Mouse (Mus musculus) midbrain, postnatal 0 days (tissue): ENCODE measurements around the gene St3gal3. TPM values are rescaled to one million over a fixed set of nuclear protein-coding genes. Genes with fewer than 3 reads are reported as not detected.

ENCODE experiments used
- ATAC-seq: fragments of 200-750 bp; cut with Nextera tagmentation; 2 replicates; pipeline ENCODE4 v1.8.0; 2017; ENCODE audit warnings: moderate number of reproducible peaks, mild to moderate bottlenecking, moderate TSS enrichment, moderate library complexity; ENCODE audit not compliant: low FRiP score
- DNase-seq: peaks from one replicate; pipeline ENCODE4 v3.0.0-alpha.2; 2015; ENCODE audit warnings: low spot score
- H3K27ac ChIP-seq: fragments of 300-500 bp; sonication (generic); 2 replicates; pipeline ENCODE4 v1.5.1; 2014; ENCODE audit warnings: low read depth, mild to moderate bottlenecking, low read length, mixed read lengths
- H3K27me3 ChIP-seq: fragments of 300-500 bp; sonication (generic); 2 replicates; pipeline ENCODE4 v1.6.1; 2014; ENCODE audit warnings: low read length, control low read depth, mixed read lengths; ENCODE audit not compliant: insufficient read depth
- H3K36me3 ChIP-seq: fragments of 300-500 bp; sonication (generic); 2 replicates; pipeline ENCODE4 v1.6.1; 2014; ENCODE audit warnings: low read length, control low read depth, mixed read lengths; ENCODE audit not compliant: insufficient read depth
- H3K4me1 ChIP-seq: fragments of 300-500 bp; sonication (generic); 2 replicates; pipeline ENCODE4 v1.6.1; 2014; ENCODE audit warnings: mild to moderate bottlenecking, control low read depth, antibody characterized with exemption, low read length, mixed read lengths; ENCODE audit not compliant: insufficient read depth
- H3K4me2 ChIP-seq: fragments of 300-500 bp; sonication (generic); 2 replicates; pipeline ENCODE4 v1.6.1; 2014; ENCODE audit warnings: low read depth, mild to moderate bottlenecking, low read length, mixed read lengths; ENCODE audit not compliant: poor library complexity, severe bottlenecking
- H3K4me3 ChIP-seq: fragments of 300-500 bp; sonication (generic); 2 replicates; pipeline ENCODE4 v1.5.1; 2014; ENCODE audit warnings: low read depth, mild to moderate bottlenecking, low read length, moderate library complexity
- H3K9ac ChIP-seq: fragments of 300-500 bp; sonication (generic); replicated peaks from 2 replicates; pipeline ENCODE4 v1.6.1; 2014; ENCODE audit warnings: mild to moderate bottlenecking, low read length, moderate library complexity, mixed read lengths; ENCODE audit not compliant: poor library complexity, severe bottlenecking
- H3K9me3 ChIP-seq: fragments of 300-500 bp; sonication (generic); 2 replicates; pipeline ENCODE4 v1.6.1; 2016; ENCODE audit warnings: low read length, control low read depth
- CTCF ChIP-seq: IDR thresholded peaks from 2 replicates; pipeline ENCODE4 v1.5.1; 2016; ENCODE audit warnings: antibody characterized with exemption, mild to moderate bottlenecking
- WGBS: fragments of 180-500 bp; shearing (Covaris S2); extraction: QIAGEN DNeasy Blood & Tissue Kit; methylation state at CpG from one replicate; pipeline ENCODE4 v1.1.7; 2014; 5-methylcytosine and 5-hydroxymethylcytosine counted together
- polyA plus RNA-seq: library from polyadenylated mRNA; unstranded; fragments of >200 nt; fragmentation: Nextera tagmentation; extraction: Ambion mirVana; gene quantifications from 2 replicates; pipeline ENCODE4 v1.2.1, GENCODE M21; 2015
- total RNA-seq: library from RNA; depleted of rRNA; stranded (reverse); fragments of >200 nt; gene quantifications from 2 replicates; pipeline ENCODE4 v1.2.3, GENCODE M21; 2014

The St3gal3 gene
- total and polyA plus RNA-seq, 2 experiments from 2014 or later: 10.7 to 46.3 TPM

DNA sequence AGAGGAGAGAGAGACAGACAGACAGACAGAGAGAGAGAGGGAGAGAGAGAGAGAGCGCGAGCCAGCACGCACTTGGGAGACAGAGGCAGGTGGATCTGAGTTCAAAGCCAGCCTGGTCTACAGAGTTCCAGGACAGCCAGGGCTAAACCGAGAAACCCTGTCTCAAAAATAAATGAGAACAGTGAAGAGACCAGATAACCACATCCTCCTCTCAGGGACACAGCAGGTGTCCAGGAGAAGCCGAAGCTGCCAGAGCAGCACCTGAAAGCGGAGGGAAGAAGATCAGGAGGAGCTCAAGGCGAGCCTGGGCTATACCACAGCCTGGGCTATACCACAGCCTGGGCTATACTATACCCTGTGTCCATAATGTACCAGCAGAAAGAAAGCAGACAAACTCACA, 16.1 kb upstream of the St3gal3 start:
- peaks cover 93% of the 10 kb centered on the region for H3K36me3 ChIP-seq
- TF ChIP-seq CTCF: no peak
- DNase-seq (no peak), ATAC-seq (no peak)
- H3K27ac ChIP-seq: no peak overlapping the region
- H3K9ac ChIP-seq: no peak overlapping the region
- 94% methylated on average over 7 of the region's 7 CpGs for WGBS
- H3K4me3 ChIP-seq: no peak overlapping the region
- H3K9me3 ChIP-seq: no peaks in the 10 kb centered on the region
- no peaks in the 10 kb centered on the region for H3K4me1 ChIP-seq
- no peaks in the 10 kb centered on the region for H3K27me3 ChIP-seq
- H3K4me2 ChIP-seq: no peak overlapping the region

DNA sequence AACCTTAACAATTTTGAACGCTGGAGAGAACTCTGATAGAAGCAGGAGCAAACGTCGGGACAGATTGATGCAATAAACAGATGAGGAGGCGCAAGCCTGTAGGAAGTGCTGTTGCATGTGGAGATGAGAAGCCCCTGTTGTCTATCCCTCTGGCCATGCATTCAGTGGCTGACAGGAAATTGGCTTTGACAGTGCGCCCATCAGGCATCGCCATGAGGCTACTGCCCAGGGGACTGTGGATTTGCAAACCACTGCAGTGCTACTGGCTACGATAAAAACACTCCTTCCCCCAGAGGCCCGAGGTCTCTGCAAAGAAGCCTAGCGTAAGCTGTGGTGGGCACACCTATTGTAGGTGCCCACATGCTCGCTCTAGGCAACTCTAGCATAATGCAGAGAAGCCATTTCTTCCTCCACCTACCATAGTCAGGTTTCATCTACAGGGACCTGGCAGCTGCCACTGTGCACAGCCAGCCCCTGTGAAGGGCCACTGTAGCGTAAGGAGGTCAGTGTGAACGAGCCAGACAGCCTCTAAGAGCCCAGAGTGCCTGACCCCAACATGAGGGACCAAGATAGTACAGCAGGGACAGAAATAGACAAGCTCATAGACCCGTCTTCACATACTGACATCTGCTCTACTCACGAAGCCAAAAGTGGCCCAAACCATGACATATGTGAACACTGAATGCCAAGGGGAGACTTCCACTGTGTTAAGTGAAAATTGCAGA, 15.4 kb upstream of the St3gal3 start:
- H3K9ac ChIP-seq: no peak overlapping the region
- H3K27ac ChIP-seq: no peak overlapping the region
- H3K27me3 ChIP-seq: no peaks in the 10 kb centered on the region
- no peaks in the 10 kb centered on the region for H3K4me1 ChIP-seq
- no peak overlapping the region for H3K4me2 ChIP-seq
- WGBS: 84% methylated on average over 14 of the region's 14 CpGs
- no peaks in the 10 kb centered on the region for H3K9me3 ChIP-seq
- peak; percentile 57 for DNase-seq
- no peak for TF ChIP-seq CTCF
- peaks cover 93% of the 10 kb centered on the region for H3K36me3 ChIP-seq
- H3K4me3 ChIP-seq: no peak overlapping the region
- ATAC-seq: no peak

DNA sequence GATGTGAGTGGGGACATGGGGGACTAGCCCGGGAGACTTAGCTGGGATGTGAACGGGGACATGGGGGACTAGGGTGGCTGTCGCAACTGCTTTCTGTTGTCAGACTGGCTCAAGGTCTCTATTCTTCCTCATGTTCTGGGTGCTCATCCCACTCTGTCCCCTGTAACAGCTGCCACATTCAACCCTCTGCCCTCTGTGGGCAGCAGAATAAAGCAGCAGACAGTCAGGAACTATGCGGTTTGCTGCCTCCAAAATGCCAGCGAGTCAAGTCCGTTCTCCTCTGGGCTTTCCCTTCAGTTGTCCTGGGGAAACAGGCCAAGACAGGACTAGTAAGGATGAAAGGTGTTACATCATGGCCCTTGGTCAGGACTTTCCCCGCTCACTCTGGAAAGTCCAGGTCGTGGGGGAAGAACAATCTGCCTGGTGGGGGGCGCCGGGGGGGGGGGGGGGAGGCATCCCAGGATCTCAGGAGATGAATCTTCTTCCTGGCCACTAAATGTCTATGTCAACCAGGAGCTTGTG, 14.4 kb upstream of the St3gal3 start:
- no peaks in the 10 kb centered on the region for H3K9me3 ChIP-seq
- no peak for TF ChIP-seq CTCF
- H3K27ac ChIP-seq: no peak overlapping the region
- H3K36me3 ChIP-seq: peaks cover 93% of the 10 kb centered on the region
- no peaks in the 10 kb centered on the region for H3K27me3 ChIP-seq
- DNase-seq: no peak
- no peak for ATAC-seq
- WGBS: 89% methylated on average over 8 of the region's 10 CpGs
- no peak overlapping the region for H3K4me3 ChIP-seq
- H3K9ac ChIP-seq: no peak overlapping the region
- no peaks in the 10 kb centered on the region for H3K4me1 ChIP-seq
- H3K4me2 ChIP-seq: no peak overlapping the region

DNA sequence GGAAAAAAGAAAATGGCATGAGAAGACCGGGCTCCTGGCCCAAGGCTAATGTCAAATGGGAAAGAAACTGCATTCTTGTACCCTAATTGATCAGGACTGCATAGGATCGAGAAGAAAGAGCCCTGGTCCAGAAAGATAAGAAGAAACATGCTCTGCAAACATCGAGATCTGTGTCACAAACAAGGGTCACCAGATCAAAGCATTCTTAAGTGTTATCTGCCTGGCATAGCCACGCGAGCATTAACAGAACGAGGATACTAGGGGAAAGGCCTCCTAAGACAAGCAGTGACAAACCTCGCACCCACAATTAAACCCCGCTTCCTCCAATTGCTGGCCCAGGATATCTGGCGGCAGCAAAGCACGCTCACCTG, 13.6 kb upstream of the St3gal3 start:
- no peak overlapping the region for H3K4me2 ChIP-seq
- no peak overlapping the region for H3K27ac ChIP-seq
- no peak for ATAC-seq
- TF ChIP-seq CTCF: no peak
- WGBS: 85% methylated on average over 10 of the region's 10 CpGs
- no peaks in the 10 kb centered on the region for H3K4me1 ChIP-seq
- H3K36me3 ChIP-seq: peaks cover 94% of the 10 kb centered on the region
- H3K4me3 ChIP-seq: no peak overlapping the region
- no peaks in the 10 kb centered on the region for H3K27me3 ChIP-seq
- no peak for DNase-seq
- no peaks in the 10 kb centered on the region for H3K9me3 ChIP-seq
- no peak overlapping the region for H3K9ac ChIP-seq

DNA sequence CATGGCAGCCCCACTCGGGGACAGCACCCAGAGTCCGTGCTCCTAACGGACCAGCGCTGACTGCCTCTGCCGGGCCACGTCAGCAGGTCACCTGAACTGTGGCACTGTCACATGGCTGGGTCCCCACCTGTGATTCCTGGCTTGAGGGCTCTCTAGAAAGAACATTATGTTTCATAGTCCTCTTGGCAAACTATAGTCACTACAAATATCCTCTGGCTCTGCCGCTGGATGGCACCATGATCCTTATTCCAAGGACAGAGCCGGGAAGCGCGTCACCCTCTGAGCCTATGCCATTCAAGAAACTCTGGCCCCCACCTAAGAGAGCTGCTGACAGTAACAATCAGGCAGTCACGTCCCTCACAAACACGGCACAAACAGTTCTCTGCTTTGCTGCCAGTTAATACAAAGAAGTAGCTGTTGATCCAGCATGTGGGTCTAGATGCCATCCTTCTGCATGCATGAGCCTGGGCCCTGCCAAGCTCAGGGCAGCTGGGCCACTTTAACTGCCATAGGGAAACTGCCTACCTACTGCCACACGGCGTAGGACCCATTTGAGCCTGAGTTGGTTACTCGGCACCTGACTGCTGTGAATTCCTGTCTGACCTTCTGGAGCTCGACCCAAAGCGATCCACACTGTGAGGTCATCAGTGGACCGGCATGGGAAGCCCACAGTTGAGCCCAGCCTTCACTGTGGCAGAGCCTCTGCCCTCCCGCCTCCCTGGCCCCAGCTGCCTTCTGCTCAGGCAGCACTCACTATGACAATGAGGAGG, 13.0 kb upstream of the St3gal3 start:
- H3K4me3 ChIP-seq: no peak overlapping the region
- no peak for TF ChIP-seq CTCF
- ATAC-seq (no peak), DNase-seq (peak; percentile 42)
- no peak overlapping the region for H3K27ac ChIP-seq
- no peak overlapping the region for H3K4me2 ChIP-seq
- no peaks in the 10 kb centered on the region for H3K9me3 ChIP-seq
- H3K36me3 ChIP-seq: peaks cover 94% of the 10 kb centered on the region
- no peak overlapping the region for H3K9ac ChIP-seq
- WGBS: 93% methylated on average over 19 of the region's 19 CpGs
- no peaks in the 10 kb centered on the region for H3K27me3 ChIP-seq
- H3K4me1 ChIP-seq: no peaks in the 10 kb centered on the region

DNA sequence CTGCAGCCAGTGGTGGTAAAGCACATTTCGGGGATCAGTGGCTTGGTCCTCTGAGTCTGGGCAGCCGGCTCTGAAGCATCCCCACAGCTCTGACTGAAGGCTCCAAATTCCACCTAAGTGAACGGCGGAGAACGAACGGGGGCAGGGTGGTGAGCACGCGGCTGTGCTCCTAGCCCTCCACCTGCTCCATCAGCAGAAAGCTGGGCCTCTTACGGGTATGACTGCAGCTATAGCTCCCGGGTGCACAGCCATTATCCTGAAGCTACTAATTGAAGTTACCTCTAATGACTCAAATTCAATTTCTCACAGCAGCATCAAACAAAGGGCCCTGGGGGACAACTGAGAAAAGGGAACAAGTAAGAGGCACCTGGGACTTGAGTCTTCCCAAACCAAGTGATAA, 12.4 kb upstream of the St3gal3 start:
- Histone ChIP-seq H3K27me3 (no peaks in the 10 kb centered on the region), H3K27ac (no peak overlapping the region), H3K4me3 (no peak overlapping the region), H3K9me3 (no peaks in the 10 kb centered on the region), H3K9ac (no peak overlapping the region), H3K4me1 (no peaks in the 10 kb centered on the region), H3K36me3 (peaks cover 93% of the 10 kb centered on the region), H3K4me2 (no peak overlapping the region)
- DNase-seq: no peak
- TF ChIP-seq CTCF: no peak
- WGBS: 83% methylated on average over 10 of the region's 10 CpGs
- ATAC-seq: no peak
